Mouse (Mus musculus) gastrocnemius, adult 18-20 months (tissue): ENCODE results near the gene Mblac1. TPM values are rescaled to one million over a fixed set of nuclear protein-coding genes. Genes with fewer than 3 reads are reported as not detected.

Experiments used
- DNase-seq: peaks from one replicate; pipeline ENCODE4 v3.0.0; 2021; ENCODE audit warnings: low spot score
- long read RNA-seq, 2 experiments: library from polyadenylated mRNA; stranded (forward); transcript quantifications; one replicate each; pipeline ENCODE4 v2.0.0; 2021
- total RNA-seq, 2 experiments: library from RNA; stranded (reverse); gene quantifications; 2 replicates each; pipeline ENCODE4 v1.2.3; 2021

The Mblac1 gene
- total RNA-seq = 1 to 10 TPM; 1.4 TPM
- long read RNA-seq, experiment 1 = 0 reads
- long read RNA-seq, experiment 2, partial matches to known transcripts = 0 of 1 reads
- long read RNA-seq, experiment 2, other reads (novel, unspliced or antisense) = 0 of 1 reads

DNA sequence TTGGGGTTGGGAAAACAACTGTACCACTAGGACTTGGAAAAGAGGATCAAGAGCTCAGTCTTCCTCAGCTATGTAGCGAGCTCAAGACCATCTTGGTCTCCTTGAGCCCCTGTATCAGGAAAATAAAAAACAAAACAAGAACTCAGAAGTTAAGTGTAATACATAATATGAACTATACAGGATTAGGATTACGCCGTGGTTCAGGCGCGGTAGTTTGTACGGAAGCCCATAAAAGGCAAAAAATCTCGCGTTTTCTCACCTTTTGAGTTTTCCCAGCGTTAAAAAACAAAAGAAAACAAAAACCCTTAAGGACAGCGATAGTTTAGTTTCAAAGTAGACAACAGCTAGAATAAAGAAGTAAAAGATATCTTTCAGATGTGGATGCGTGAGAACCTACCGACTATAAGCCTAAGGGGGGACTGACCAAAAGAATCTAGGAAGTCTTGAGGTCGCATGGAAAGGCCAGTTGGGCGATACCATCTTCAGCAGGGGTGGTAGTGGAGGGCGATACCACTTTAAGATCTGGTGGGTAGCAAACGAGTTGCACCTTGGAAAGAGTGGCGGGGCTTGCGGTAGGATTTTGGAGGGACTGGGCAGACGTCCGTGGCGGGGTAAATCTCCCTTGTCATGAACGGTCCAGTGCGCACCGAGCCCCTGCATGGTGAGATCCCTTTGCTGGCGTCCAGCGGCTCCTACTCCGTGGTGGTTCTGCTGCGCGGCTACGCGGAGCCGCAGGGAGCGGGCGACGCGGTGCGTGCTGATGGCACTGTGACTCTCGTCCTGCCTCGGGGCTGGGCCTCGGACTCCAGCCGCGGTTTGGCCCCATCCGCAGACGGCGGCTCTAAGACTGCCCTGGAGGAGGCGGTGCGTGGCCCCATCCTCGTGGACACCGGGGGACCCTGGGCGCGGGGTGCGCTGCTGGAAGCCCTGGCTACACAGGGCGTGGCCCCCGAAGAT lies at the start of gene Mblac1:
Gene Mblac1 (plus strand): TSS at position 544 of the 957 bp plus-strand sequence.
- peak; percentile 89 for DNase-seq

DNA sequence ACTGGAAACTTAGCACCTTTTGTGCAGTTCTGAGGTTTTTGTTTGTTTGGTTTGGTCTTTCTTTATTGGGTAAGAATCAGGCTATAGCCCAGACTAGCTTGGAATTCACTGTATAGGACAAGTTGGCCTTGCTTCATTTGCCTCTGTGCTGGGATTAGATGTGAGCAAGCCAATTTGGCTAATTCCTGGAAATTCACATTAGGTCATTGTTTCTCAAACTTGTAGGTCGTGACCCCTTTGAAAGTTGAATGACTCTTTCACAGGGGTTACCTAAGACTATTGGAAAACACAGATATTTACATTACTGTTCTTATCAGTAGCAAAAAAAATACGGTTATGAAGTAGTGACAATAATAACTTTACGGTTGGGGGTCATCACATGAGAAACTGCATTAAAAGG lies 39.7 kb upstream of the Mblac1 start:
- no peak for DNase-seq

DNA sequence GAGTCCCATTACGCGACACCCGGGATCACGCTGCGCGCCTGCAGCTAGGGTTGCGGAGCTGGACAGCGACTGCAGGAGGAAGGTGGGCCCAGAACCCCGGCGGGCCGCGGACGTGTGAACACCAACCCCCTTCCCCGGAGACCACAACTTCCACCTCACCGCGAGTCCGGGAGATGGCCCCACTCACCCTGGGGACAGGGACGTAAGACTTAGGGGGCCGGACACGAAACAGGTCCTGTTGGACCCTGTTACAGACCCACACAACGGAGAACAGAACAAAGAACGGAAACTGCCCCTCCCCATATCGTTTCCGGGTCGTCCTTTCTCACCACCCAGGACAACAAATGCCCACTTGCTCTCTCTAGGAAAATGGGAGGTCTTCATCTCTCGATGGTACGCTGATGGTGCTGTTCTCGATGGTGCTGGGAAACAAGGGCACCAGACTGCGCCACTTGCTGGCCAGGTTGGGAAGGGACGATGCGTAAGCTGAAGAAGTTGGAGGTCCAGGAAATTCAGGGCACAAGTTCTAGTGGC lies 38.6 kb upstream of the Mblac1 start, which contains the start of gene Zfp113:
Gene Zfp113 (minus strand): TSS at position 302 of the 534 bp plus-strand sequence.
- DNase-seq = peak; percentile 91

DNA sequence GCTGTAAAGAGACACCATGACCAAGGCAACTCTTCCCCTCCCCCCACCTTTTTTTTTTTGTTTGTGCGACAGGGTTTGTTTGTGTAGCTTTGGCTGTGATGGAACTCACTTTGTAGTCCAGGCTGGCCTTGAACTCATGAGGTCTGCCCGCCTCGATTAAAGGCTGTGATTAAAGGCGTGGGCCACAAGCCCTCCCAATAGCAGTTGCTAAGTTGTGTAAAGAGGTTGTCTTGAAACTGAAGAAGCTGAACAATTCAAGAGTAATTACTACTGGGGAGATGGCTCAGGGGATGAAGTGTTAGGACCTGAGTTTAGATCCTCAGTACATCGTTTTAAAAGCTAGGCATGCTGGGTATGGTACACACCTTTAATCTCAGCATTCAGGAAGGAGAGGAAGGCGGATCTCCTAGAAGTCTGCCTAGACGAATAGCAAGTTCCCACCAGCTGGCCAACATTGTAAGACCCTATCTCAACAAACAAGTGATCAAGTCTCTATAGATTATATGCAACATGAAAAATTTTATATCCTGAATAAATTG lies 33.8 kb upstream of the Mblac1 start:
- DNase-seq = no peak

DNA sequence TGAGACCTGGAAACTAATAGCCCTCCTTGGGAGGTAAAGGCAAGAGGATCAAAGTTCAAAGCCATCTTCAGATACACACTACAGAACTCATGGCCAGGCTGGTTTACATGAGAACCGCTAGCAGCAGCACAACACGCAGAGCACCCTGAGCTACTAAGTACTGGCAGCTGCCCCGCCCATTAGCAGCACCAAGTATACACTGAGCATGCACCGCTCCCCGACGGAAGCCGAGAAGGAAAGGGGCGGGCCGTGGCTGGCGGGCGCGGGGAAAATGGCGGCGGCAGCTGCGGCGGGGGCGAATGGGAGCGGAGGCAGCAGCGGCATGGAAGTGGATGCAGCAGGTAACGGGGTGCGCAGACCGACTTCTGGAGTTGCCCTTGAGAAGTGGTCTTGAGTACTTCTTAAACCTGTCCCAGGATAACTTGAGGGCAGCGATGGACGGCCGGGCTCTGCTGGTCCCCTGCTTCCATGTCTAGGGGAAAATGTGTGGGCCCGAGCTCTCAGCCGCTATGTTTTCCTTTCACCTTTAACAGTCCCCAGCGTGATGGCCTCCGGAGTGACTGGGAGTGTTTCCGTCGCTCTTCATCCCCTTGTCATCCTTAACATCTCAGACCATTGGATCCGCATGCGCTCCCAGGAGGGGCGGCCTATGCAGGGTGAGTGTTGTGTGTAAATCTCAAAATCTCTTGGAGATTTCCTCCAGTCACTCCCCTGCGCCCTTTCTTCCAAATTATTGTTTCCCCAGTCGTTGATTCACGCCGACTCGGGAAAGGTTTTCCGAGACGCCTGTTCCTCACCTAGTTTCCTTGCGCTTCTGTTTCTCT lies 33.1 kb upstream of the Mblac1 start, which contains the start of gene Cops6:
Gene Cops6 (plus strand): TSS at position 230 of the 824 bp plus-strand sequence.
- peak; percentile 94 for DNase-seq

DNA sequence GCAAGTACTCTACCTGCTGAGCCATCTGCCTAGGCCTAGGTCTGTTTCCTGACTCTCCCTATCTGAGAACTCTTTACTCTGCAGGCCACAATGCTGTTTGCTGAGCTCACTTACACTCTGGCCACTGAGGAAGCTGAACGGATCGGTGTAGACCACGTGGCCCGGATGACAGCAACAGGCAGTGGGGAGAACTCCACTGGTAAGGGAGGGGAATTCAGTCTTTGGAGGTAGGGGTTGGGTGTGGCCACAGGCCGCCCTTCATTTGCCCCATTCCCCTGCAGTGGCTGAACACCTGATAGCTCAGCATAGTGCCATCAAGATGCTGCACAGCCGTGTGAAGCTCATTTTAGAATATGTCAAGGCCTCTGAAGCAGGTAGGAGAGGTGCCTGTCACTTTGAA lies 31.1 kb upstream of the Mblac1 start:
- DNase-seq = no peak

DNA sequence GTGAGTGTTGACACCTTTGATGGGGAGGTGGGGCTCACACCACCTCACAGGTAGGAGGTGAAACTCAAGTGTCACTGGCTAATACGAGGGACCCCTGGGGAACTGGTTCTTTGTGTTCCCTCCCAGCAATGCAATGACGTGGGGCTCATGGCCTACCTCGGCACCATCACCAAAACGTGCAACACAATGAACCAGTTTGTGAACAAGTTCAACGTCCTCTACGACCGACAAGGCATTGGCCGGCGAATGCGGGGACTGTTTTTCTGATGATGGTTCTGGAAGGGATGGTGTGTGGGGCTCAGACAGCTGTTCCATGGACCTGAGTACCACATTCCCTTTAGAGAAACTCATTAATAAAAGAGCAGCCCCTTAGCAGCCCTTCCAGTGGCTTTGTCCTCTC lies 30.5 kb upstream of the Mblac1 start:
- DNase-seq = no peak

DNA sequence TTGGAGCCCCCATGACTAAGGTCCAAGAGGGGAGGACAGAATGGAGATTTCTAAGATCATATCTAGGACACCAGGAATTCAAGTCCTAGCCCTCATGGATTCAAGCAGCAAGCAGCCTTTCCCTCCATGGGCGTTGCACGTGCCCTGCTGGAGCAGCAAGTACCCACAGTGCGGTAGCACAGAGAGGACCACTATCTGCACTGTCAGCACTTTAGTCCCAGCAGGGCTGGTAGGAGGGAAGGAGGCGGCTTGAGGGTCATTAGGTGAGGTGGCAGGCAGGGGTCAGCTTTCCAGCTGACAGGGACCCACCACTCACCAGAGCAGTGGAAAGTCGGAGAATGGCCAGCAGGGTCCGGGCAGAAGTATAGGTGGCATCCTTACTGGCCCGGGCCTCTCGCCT lies 28.5 kb upstream of the Mblac1 start:
- no peak for DNase-seq

DNA sequence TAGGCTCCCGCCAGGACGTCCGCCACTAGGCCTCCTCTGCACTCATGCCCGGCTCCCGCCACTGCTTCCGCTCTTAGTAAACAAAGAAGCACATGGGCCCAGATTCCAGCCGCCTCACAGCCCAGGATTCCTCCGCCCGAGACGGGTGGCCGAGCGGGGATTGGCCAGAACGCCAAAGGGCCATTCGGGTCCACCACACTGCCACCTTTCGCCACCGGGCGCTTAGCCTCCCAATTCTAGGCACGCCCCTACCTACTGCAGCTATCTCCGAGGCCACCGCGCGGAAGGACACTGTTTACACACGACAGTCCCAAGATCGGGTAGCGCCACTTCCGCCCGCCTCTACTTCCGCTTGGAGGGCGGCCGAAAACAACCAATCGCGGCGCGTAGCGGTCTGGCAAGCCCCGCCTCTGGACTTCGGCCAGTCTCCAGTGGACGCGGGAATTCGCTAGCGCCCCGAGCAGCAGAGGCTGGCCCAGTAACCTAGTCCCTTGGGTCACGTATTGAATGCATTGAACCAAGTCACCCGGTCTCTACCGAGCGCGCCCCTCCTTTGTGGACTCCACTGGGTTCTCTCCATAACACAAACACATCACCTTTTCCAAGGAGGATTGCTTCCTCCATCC lies 23.1 kb upstream of the Mblac1 start:
- DNase-seq = peak; percentile 97

DNA sequence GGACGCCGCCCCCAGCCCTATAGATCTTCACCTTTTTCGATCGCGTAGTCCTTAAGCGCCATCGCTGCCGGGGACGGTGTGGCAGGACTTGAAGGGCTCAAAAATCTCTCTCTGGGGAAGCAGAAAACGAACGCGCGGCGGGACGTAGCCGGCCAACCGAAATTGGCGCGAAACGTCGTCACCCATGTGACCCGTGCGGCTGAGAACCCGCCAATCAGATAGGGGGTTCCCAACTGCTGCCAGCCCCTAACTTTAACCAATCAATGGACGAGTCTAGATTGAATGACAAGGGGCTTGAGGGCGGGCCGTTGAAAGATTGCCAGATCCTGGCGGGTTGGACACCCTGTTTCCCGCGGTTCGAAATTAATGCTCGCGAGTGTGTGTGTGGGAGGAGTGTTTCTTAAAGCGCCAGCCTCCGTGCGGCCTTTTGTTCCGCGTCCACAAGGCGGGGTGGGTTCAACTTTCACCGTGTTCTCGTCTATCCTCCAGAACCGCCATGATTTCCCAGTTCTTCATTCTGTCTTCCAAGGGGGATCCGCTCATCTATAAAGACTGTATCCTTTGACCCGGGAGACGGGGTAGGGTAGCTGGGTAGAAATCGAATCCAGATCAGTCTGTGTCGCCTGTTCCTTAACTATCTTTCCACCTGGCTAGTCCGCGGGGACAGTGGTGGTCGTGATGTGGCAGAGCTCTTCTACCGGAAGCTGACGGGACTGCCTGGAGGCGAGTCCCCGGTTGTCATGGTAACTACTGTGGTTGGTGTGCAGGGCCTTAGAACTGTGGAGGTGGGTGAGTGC lies 22.2 kb upstream of the Mblac1 start, which contains the start of the genes Ap4m1 and Mcm7:
Gene Ap4m1 (plus strand): TSS at position 308 of the 797 bp plus-strand sequence.
Gene Mcm7 (minus strand): TSS at position 728 of the 797 bp plus-strand sequence.
- DNase-seq = peak; percentile 99

DNA sequence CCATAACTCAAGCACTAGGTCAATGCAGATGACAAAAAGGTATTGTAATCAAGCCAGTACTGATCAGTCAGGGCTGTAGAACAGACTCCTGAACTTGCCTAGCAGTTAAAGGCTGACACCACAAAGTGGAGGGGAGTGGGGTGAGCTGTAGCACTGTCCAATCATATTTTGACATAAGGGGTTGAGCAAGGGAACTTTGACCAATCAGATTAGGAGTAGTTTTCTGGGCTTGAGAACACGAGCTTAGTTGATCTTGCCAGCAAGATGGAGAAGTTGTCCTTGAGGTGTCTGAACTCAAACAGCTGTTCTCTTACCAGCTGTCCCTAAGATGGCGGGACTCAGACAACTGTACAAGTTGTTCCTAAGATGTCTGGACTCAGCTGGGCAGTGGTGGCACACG lies 20.9 kb upstream of the Mblac1 start:
- DNase-seq = no peak

DNA sequence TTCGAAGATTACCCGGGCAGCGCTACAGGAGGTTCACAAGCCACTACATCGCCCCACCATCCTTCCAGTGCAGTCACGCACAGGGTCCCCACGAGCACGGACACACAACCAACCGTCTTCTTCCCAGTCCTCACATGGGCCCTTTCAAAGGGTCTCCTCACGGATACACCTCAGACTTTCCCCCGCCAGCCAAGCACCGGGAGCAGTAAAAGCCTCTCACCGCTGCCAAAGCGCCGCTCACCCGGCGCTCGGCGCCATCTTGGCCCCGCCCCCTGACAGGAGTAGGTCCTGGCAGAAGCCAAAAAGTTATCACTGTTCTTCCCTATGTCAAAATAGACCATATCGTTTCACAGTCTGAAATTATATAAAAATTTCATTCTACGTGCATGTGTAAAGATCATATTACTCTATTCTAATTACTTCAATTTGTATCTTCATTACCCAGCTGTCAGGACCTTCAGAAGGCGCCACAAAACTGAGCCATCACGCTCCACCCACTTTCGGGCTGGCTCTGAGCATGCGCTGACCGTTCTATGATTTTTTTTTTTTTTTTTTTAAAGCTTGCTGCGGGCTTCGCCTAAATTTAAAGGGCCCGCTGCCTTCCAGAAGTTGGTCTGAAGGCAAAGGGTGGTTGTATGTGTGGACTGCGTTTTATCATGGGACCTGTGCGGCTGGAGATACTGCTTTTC lies 7.0 kb upstream of the Mblac1 start, which contains the start of the genes Taf6 and Cnpy4:
Gene Taf6 (minus strand): TSS at position 502 of the 689 bp plus-strand sequence.
Gene Cnpy4 (plus strand): TSS at position 536 of the 689 bp plus-strand sequence.
- peak; percentile 90 for DNase-seq

DNA sequence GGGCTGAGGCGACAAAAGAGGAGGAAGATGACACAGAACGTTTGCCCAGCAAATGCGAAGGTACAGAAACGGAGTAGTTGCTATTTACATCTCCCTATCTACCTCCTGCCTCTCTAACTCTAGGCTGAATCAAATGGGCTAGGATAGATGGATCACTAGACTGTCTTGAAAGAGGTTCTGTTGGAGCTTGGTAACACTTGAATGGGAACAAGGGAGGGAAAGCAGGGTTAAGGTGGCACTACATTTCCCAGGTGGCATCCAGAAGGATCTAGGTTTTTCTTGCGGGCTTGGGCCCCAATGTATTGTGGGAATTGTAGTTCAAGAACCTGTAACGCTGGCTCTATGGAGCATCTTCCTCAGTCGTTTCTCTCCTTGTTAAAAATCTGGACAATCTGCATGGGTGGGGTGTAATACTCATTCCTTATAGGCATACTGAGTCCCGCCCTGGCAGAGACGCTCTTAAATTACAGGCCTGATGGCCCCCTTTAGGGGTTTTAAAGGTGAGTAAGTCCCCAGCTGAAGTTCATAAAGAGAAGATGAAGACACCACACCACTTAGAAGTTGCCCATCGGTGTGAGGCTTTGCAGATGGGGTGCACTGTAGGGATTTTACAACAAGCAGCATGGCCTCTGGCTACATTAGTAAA lies 6.3 kb upstream of the Mblac1 start:
- DNase-seq = peak; percentile 80

DNA sequence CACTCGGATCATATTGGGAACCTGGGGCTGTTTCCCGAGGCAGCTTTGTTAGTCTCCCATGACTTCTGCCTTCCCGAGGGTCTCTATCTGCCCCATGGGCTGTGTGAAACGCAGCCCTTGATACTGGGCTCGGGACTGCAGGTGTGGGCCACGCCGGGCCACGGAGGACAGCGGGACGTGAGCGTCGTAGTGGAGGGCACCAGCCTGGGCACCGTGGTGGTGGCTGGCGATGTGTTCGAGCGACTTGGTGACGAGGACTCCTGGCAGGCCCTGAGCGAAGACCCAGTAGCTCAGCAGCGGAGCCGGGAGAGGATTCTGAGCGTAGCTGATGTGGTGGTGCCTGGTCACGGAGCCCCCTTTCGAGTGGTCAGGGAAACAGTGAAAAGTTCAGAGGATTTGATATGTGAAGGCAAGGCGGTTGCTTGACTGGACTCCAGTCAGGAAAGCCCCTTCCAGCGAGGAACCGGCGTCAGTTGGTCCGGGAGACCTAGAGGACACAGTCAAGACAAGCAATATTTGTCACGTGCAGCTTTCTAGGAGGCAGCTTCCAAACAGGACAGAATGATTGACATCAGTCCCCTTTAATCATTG lies 736 bp downstream of the Mblac1 start:
- peak; percentile 17 for DNase-seq

DNA sequence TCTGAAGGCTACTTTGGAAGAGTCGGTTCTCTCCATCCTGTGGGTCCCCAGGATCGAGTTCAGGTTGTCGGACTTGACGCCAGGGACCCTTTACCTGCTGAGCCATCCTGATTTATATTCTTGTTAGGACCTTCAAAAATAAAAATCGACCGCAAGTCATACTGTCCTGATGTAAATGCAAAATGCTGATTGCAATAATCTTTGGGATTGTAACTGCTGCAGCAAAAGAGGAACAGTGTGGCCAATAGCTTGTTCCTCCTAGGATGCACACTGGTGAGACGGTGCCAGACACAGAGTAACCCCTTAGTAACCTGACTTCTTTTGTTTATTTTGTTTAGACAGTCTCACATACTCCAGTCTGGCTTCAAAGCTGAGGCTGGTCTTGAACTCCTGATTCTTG lies 1.3 kb downstream of the Mblac1 start:
- DNase-seq = no peak

DNA sequence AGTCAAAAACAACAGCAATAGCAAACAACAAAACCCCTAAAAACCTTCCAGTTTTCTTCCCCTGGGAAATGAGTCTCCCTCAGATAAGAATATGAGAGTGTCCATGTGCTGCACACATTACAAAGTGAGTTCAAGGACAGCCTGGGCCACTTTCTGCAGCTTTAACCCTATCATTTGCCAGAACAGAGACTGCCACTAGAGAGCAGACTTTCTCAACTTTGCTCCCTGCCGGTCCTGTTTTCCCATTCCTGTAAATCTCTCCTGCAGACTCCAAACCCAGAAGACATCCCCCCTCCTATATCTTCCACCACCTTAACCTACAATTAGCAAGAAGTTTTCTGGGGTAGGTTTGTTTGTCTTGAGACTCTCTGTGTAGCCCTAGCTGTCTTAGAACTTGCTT lies 5.5 kb downstream of the Mblac1 start:
- DNase-seq = no peak

DNA sequence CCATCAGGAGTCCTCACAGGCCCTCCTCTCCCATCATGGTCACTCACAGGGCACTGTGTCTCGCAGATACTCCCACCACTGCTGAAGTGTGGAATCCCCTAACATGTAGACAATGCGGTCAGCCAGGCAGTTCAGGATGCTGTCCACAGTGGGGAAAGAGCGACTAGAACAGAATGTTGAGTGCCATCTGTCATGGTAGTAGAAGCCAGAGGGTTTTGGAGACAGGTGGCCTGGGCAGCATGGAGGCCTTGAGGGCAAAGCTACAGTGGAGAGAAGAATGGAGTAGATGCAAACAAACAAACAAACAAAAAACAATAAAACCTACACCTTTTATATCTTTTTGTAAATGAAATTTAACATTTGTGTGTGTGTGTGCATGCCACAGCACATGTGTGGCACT lies 8.0 kb downstream of the Mblac1 start:
- DNase-seq = no peak

DNA sequence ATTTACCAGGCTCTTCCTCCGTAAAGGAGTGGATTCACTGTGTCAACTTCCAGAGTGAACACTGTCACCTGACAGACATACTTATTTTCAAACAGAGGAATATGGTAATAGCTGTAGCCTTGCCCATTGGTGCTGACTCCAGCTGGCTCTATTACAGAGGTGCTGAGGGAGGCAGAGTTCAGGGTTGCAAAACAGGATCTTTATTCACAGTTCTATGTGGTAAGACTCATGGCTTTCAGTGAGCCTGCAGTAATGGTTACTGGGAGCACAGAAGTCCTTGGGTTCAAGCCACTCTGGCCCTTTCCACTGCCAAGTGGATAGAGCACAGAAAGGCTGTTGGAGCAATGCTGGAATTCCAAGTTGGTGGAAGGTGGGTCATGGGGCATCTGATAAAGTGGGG lies 13.1 kb downstream of the Mblac1 start:
- no peak for DNase-seq
